Mouse (Mus musculus): ENCODE data around the gene Chpt1. TPM values are rescaled to one million over a fixed set of nuclear protein-coding genes. Genes with fewer than 3 reads are reported as not detected.

Chpt1 gene
- total RNA-seq, 2 experiments from 2014 or later = 33.7 to 34.7 TPM

GRCm38 (mm10) chr10:88417686-88418085 is 86.2 kb downstream of the Chpt1 start:
- intact Hi-C loops (cut with DNase I) = no loop called here
- no peak for DNase-seq (ENCODE audit: low spot score in 2 of 2)

DNA sequence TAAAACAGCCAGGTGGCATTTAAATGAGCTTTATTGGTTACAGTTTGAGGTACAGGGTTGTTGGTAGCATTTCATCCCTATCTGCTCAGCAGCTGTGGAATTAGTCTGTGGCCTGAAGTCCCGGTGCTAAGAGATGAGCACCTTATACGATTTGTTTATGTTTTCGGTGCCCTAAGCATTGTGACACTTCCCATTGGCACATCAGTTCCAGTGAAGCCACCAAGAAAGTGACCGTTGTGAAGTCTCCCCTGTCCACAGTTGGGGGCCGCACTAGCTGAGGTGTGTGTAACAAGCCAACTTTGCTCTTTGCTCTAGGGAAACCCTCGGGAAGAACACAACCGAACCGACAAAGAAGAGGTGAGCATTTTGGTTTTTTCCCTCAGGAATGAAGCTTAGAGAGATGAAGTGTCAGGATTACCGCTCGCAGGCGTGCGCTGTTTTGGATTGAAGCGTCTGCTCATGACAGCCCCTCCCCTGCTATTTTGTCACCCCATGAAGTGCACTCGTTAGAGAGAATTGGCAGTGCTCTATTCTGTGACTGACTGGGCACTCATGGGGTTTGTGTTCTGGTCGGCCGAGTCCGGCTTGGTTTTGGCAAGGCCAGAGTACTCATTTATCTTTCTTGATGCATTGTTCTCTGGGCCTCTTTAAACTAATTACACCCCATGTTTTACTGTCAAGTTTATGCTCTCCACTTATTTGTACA is 91.4 kb downstream of the Chpt1 start:
- intact Hi-C loops (cut with DNase I) = no loop called here

GRCm38 (mm10) chr10:88409751-88410150 is 94.1 kb downstream of the Chpt1 start:
- DNase-seq (ENCODE audit: low spot score in 2 of 2) = no peak
- intact Hi-C loops (cut with DNase I) = no loop called here

More for the DNA sequence above, 91.4 kb downstream of the Chpt1 start:
- DNase-seq (ENCODE audit: low spot score in 2 of 2) = no peak

GRCm38 (mm10) chr10:88407875-88408631 is 95.8 kb downstream of the Chpt1 start:
- intact Hi-C loops (cut with DNase I) = no loop called here
- DNase-seq (ENCODE audit: low spot score in 2 of 2) = no peak

DNA sequence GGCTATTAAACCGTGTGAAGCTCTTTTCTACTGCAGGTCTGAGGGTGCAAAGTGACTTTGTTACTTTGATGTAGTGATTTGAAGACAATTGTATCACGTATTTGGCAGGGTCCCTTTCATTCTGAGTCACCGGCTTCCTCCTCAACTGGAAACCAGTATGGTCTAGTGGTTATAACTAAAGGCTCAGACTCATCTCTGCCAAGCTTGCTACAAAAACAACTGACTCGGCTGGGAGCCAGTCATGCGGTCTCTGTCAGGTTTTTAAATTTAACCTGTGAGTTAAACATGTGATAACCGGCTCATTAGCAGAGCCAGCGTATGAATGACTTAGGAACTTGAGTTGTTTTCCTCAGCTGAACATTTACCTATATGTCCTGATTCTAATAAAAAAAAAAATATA is 98.1 kb downstream of the Chpt1 start:
- DNase-seq (ENCODE audit: low spot score in 2 of 2) = peak in 1 of 2 experiments; percentile 19
- intact Hi-C loops (cut with DNase I) = no loop called here

GRCm38 (mm10) chr10:88404220-88404619 is 99.7 kb downstream of the Chpt1 start:
- intact Hi-C loops (cut with DNase I) = no loop called here
- no peak for DNase-seq (ENCODE audit: low spot score in 2 of 2)

DNA sequence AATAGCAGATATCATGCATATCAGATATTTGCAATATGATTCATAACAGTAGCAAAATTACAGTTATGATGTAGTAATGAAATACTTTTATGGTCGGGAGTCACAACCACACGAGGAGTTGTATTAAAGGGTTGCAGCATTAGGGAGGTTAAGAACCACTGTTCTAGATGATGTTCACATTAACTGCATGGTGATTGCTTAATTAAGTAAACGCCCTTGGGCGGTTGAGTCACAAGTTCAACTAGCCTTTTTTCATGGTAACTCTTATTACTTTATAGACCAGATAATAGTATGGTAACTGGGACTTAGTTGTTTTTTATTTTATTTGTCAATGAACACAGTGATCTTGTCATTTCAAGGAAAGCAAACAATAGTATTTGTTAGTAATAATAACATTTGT is 100.9 kb downstream of the Chpt1 start:
- no peak for DNase-seq (ENCODE audit: low spot score in 2 of 2)
- intact Hi-C loops (cut with DNase I) = no loop called here

Other genes starting within 250 kb of the Chpt1 start
- 1 to 10 TPM in 1 of 2 experiments, under 1 TPM in 1; 0.85 to 1.5 TPM for gene Dram1, start 125.0 kb downstream of the Chpt1 start, total RNA-seq (2021)
- 10 to 100 TPM; 81.4 to 93.4 TPM for gene Gnptab, start 124.9 kb downstream of the Chpt1 start, total RNA-seq (2021)
- gene Sycp3, start 44.5 kb downstream of the Chpt1 start, total RNA-seq (2021) = under 1 TPM in 1 of 2 experiments, not detected in 1; 0.40 TPM
- gene Mybpc1, start 101.1 kb upstream of the Chpt1 start, total RNA-seq (2021) = 1 to 10 TPM; 5.5 to 6.2 TPM
- not detected for gene Spic, start 180.9 kb upstream of the Chpt1 start, total RNA-seq (2021)
- 100 to 1,000 TPM; 114 to 119 TPM for gene Arl1, start 226.8 kb upstream of the Chpt1 start, total RNA-seq (2021)

All from left cerebral cortex, postnatal 14 days (tissue).